Mouse (Mus musculus): ENCODE results near the gene Noct. TPM values are rescaled to one million over a fixed set of nuclear protein-coding genes. Genes with fewer than 3 reads are reported as not detected.
A peak's percentile ranks its signal among the peaks of the same experiment; 100 is the strongest.

Noct gene
- polyA plus RNA-seq, 1 experiment from 2014 or later = 21.5 TPM

GRCm38 (mm10) chr3:51288880-51289821, 64.9 kb downstream of the Noct start:
- H3K36me3 ChIP-seq = peaks cover 15% of the 10 kb centered on the region
- no peaks in the 10 kb centered on the region for H3K27me3 ChIP-seq
- peak; percentile 71 for ATAC-seq (ENCODE audit: low read depth)
- H3K9ac ChIP-seq = peak overlapping the region; percentile 28; the same call in 1 of the 2 replicates
- no peaks in the 10 kb centered on the region for H3K9me3 ChIP-seq
- peak overlapping the region; percentile 77 for H3K27ac ChIP-seq (replicated peaks)
- no peaks in the 10 kb centered on the region for H3K4me1 ChIP-seq (replicated peaks)
- no peak overlapping the region for H3K4me3 ChIP-seq
- WGBS = 54% methylated on average over 11 of the region's 11 CpGs
- no peak overlapping the region for H3K4me2 ChIP-seq

GRCm38 (mm10) chr3:51294251-51294650, 70.0 kb downstream of the Noct start:
- H3K4me1 ChIP-seq (replicated peaks) = peaks cover 6% of the 10 kb centered on the region; the same call in 1 of the 2 replicates
- no peak overlapping the region for H3K9ac ChIP-seq
- no peak overlapping the region for H3K4me2 ChIP-seq
- no peaks in the 10 kb centered on the region for H3K9me3 ChIP-seq
- H3K27me3 ChIP-seq = no peaks in the 10 kb centered on the region
- 48% methylated on average over 2 of the region's 2 CpGs for WGBS
- ATAC-seq (ENCODE audit: low read depth) = no peak
- no peak overlapping the region for H3K4me3 ChIP-seq
- H3K27ac ChIP-seq (replicated peaks) = no peak overlapping the region
- H3K36me3 ChIP-seq = peaks cover 8% of the 10 kb centered on the region; the same call in 1 of the 2 replicates

GRCm38 (mm10) chr3:51295225-51295624, 71.0 kb downstream of the Noct start:
- Histone ChIP-seq H3K27me3 (no peaks in the 10 kb centered on the region), H3K36me3 (peaks cover 8% of the 10 kb centered on the region; the same call in 1 of the 2 replicates), H3K4me1 (replicated peaks) (peaks cover 6% of the 10 kb centered on the region; the same call in 1 of the 2 replicates), H3K9me3 (no peaks in the 10 kb centered on the region), H3K9ac (no peak overlapping the region), H3K4me2 (no peak overlapping the region), H3K27ac (replicated peaks) (no peak overlapping the region), H3K4me3 (no peak overlapping the region)
- no peak for ATAC-seq (ENCODE audit: low read depth)
- 59% methylated on average over 2 of the region's 2 CpGs for WGBS

- H3K9me3 ChIP-seq = no peaks in the 10 kb centered on the region
- WGBS = 67% methylated on average over 1 of the region's 1 CpGs
- no peak for ATAC-seq (ENCODE audit: low read depth)
These were observed 72.5 kb downstream of the Noct start for GRCm38 (mm10) chr3:51296790-51297189.

More at GRCm38 (mm10) chr3:51296790-51297189, 72.5 kb downstream of the Noct start:
- Histone ChIP-seq H3K27me3 (no peaks in the 10 kb centered on the region), H3K9ac (no peak overlapping the region), H3K27ac (replicated peaks) (no peak overlapping the region), H3K36me3 (peaks cover 8% of the 10 kb centered on the region; the same call in 1 of the 2 replicates), H3K4me2 (no peak overlapping the region), H3K4me3 (no peak overlapping the region), H3K4me1 (replicated peaks) (peaks cover 6% of the 10 kb centered on the region; the same call in 1 of the 2 replicates)

Small RNA genes lying within 50 kb of the gene (microRNA-seq; reads per million reads assigned to microRNA genes)
- gene Gm24282 = not detected

Other genes with a start within 250 kb of the Noct start
- gene Elf2, start 116.2 kb downstream of the Noct start, polyA plus RNA-seq (2015; fragmentation: Nextera tagmentation; extraction: Ambion mirVana) = 39.1 and 46.4 TPM in 2 replicates
- 0.28 and 1.7 TPM in 2 replicates for gene Mgarp, start 172.3 kb downstream of the Noct start, polyA plus RNA-seq (2015; fragmentation: Nextera tagmentation; extraction: Ambion mirVana)
- 833 and 860 TPM in 2 replicates for gene Ndufc1, start 184.5 kb downstream of the Noct start, polyA plus RNA-seq (2015; fragmentation: Nextera tagmentation; extraction: Ambion mirVana)
- 49.8 and 54.2 TPM in 2 replicates for gene Naa15, start 190.7 kb downstream of the Noct start, polyA plus RNA-seq (2015; fragmentation: Nextera tagmentation; extraction: Ambion mirVana)

All from neural tube, embryonic 13.5 days (tissue).